Mouse (Mus musculus) liver, adult 2 months (tissue): ENCODE measurements around the gene Cc2d2a. TPM values are rescaled to one million over a fixed set of nuclear protein-coding genes. Genes with fewer than 3 reads are reported as not detected.

Experiments
- DNase-seq: peaks from one replicate; pipeline ENCODE4 v3.0.0-alpha.2; 2011; ENCODE audit warnings: low read depth, low spot score; ENCODE audit errors: extremely low read depth
- H3K27ac ChIP-seq: fragments of 200-500 bp; replicated peaks from 2 replicates; pipeline ENCODE4 v1.5.1; 2012; ENCODE audit warnings: low read depth, mild to moderate bottlenecking, control low read depth, inconsistent platforms, low read length; ENCODE audit not compliant: insufficient read depth
- H3K27me3 ChIP-seq: fragments of 200-500 bp; 2 replicates; pipeline ENCODE4 v1.6.1; 2012; ENCODE audit warnings: mild to moderate bottlenecking, moderate library complexity, low read length, inconsistent platforms; ENCODE audit not compliant: control insufficient read depth, insufficient read depth
- H3K36me3 ChIP-seq: fragments of 200-500 bp; 2 replicates; pipeline ENCODE4 v1.6.1; 2012; ENCODE audit warnings: low read length, inconsistent platforms; ENCODE audit not compliant: control insufficient read depth, insufficient read depth
- H3K4me1 ChIP-seq: fragments of 200-500 bp; 2 replicates; pipeline ENCODE4 v1.6.1; 2011; ENCODE audit warnings: low read length; ENCODE audit not compliant: control insufficient read depth, insufficient read depth
- H3K4me3 ChIP-seq: fragments of 200-500 bp; 2 replicates; pipeline ENCODE4 v1.5.1; 2011; ENCODE audit warnings: low read depth, mild to moderate bottlenecking, control low read depth, low read length, moderate library complexity; ENCODE audit not compliant: insufficient read depth
- H3K79me2 ChIP-seq: fragments of 200-500 bp; 2 replicates; pipeline ENCODE4 v1.6.1; 2012; ENCODE audit warnings: inconsistent platforms, mild to moderate bottlenecking, low read length, moderate library complexity; ENCODE audit not compliant: control insufficient read depth, insufficient read depth
- H3K9ac ChIP-seq: fragments of 200-500 bp; 2 replicates; pipeline ENCODE4 v1.6.1; 2012; ENCODE audit warnings: low read depth, mild to moderate bottlenecking, control low read depth, inconsistent platforms, low read length
- CTCF ChIP-seq: fragments of 200-500 bp; IDR thresholded peaks from 2 replicates; pipeline ENCODE4 v1.5.1; 2011; ENCODE audit warnings: low read depth, low read length, control low read depth
- POLR2A ChIP-seq: fragments of 200-500 bp; IDR thresholded peaks from 2 replicates; pipeline ENCODE4 v1.6.1; 2011; ENCODE audit warnings: low read length, control low read depth; ENCODE audit not compliant: insufficient read depth; ENCODE audit errors: extremely low read depth
- WGBS: fragments of 180-500 bp; shearing (Covaris S2); methylation state at CpG from one replicate; pipeline ENCODE4 v1.1.7; 2018; 5-methylcytosine and 5-hydroxymethylcytosine counted together
- polyA plus RNA-seq: library from polyadenylated mRNA; depleted of rRNA; stranded (reverse); fragments of >200 nt; gene quantifications from 2 replicates; pipeline ENCODE4 v1.2.3, GENCODE M21; 2012
- total RNA-seq: library from RNA; depleted of rRNA; stranded (reverse); fragments of >200 nt; gene quantifications from 2 replicates; pipeline ENCODE4 v1.2.3, GENCODE M21; 2014

Cc2d2a gene
- total and polyA plus RNA-seq, 2 experiments: 0.93 to 3.1 TPM

DNA sequence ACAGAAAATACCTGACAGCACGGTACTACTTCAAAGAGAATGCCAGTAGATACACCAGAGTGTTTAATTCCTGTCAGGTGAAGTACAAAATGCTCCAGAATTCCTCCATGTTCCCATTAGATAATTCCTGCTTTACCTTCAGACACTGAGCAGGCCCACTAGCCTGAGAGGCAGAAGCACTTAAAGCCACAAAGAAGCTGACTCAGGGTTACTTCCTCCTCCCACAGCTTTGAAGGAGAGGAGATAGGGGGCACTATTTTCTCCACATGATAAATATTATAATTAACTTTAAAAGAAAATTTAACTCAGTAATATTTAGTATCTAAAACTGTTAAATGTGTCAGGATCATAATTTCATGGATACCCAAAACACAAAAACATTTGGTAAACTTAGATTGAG lies 82.0 kb downstream of the Cc2d2a start:
- Histone ChIP-seq H3K4me3 (no peak overlapping the region), H3K27ac (no peak overlapping the region), H3K4me1 (no peaks in the 10 kb centered on the region), H3K9ac (no peak overlapping the region), H3K79me2 (no peaks in the 10 kb centered on the region), H3K36me3 (peaks cover 8% of the 10 kb centered on the region), H3K27me3 (no peaks in the 10 kb centered on the region)
- WGBS: 98% methylated on average over 1 of the region's 1 CpGs
- TF ChIP-seq POLR2A: no peak
- no peak for TF ChIP-seq CTCF
- DNase-seq: no peak

DNA sequence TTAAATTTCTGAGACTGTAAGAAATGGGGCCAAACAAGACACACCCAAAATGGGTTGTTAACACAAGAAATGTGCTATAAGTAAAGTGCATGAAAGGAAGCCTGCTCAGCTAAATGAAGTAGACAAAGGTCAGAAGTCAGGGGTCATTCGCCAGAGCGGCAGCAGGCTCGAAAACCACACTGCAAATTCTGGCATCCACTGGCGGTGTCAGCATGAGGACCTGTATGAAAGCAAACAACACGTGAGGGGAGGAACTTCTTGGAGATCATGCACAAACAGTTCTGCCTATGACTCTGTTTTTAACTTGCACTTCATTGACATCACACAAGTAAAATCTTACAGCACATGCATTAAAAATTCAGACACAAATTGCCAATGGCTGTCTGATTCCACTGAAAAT lies 83.0 kb downstream of the Cc2d2a start:
- H3K36me3 ChIP-seq: peaks cover 11% of the 10 kb centered on the region
- no peaks in the 10 kb centered on the region for H3K79me2 ChIP-seq
- no peak overlapping the region for H3K27ac ChIP-seq
- H3K4me1 ChIP-seq: no peaks in the 10 kb centered on the region
- H3K4me3 ChIP-seq: no peak overlapping the region
- H3K9ac ChIP-seq: no peak overlapping the region
- TF ChIP-seq POLR2A (no peak), CTCF (no peak)
- peak; percentile 64 for DNase-seq
- 21% methylated on average over 5 of the region's 5 CpGs for WGBS
- no peaks in the 10 kb centered on the region for H3K27me3 ChIP-seq

- H3K4me1 ChIP-seq: no peaks in the 10 kb centered on the region
- WGBS: 53% methylated on average over 4 of the region's 4 CpGs
- H3K4me3 ChIP-seq: no peak overlapping the region
- no peaks in the 10 kb centered on the region for H3K27me3 ChIP-seq
- H3K9ac ChIP-seq: no peak overlapping the region
- no peak for DNase-seq
- H3K79me2 ChIP-seq: no peaks in the 10 kb centered on the region
- TF ChIP-seq CTCF: no peak
- TF ChIP-seq POLR2A: no peak
- no peak overlapping the region for H3K27ac ChIP-seq
- H3K36me3 ChIP-seq: peaks cover 8% of the 10 kb centered on the region
These were observed 85.9 kb downstream of the Cc2d2a start for GRCm38 (mm10) chr5:43748039-43748438.

DNA sequence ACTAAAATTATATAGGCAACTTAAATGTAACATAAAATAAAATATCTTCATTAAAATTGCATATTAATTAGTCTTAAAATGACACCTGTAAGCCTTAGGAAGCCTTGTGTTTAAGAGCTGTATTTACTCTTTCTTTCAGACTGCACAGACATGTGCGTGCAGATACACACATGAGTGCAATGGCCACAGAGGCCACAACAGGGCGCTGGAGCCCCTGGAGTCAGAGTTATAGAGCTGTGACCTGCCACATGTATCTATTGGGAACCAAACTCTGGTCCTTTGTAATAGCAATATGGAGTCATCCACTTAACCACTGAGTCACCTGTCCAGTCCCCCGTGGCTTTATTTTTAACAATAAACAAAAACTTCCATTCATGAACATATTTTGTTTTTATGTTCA lies 86.9 kb downstream of the Cc2d2a start:
- no peaks in the 10 kb centered on the region for H3K27me3 ChIP-seq
- no peaks in the 10 kb centered on the region for H3K79me2 ChIP-seq
- WGBS: 92% methylated on average over 3 of the region's 3 CpGs
- 0 out of 2 replicates have a peak, but pooled peaks have one; percentile 18 for TF ChIP-seq CTCF
- TF ChIP-seq POLR2A: no peak
- no peak for DNase-seq
- H3K27ac ChIP-seq: no peak overlapping the region
- peaks cover 6% of the 10 kb centered on the region for H3K36me3 ChIP-seq
- no peak overlapping the region for H3K9ac ChIP-seq
- H3K4me3 ChIP-seq: no peak overlapping the region
- no peaks in the 10 kb centered on the region for H3K4me1 ChIP-seq

DNA sequence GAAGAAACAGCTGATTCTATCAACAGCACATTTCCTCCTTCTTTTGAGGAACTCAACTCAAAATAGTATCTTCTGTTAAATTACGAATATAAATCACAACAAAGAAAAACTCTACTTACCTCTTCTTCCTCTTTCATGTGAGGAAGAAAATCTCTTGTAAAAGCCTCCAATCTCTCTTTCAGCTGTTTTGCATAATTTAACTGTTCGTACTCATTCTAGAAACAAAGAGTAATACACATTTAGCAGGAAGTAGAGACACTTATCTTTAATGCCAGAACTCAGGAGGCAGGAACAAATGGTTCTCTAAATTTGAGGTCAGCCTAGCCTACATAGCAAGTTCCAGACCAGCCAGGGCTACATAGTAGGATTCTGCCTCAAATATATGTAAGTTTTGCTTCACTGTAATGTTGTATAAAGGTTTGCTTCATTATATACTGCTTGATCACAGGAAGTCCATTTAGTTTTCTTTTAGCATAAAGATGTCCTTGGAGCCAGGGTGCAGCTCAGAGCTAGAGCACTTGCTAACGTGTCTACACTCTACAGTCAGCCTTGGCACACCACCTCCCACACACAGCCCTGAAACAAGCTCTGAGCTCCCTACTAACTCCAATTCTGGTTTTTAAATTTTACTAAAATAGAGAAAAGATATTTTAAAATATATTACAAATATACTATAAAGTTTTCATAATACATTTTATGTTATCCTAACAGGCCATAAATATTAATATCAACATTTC lies 108.6 kb downstream of the Cc2d2a start:
- 86% methylated on average over 3 of the region's 3 CpGs for WGBS
- H3K79me2 ChIP-seq: no peaks in the 10 kb centered on the region; the same call in 1 of the 2 replicates

DNA sequence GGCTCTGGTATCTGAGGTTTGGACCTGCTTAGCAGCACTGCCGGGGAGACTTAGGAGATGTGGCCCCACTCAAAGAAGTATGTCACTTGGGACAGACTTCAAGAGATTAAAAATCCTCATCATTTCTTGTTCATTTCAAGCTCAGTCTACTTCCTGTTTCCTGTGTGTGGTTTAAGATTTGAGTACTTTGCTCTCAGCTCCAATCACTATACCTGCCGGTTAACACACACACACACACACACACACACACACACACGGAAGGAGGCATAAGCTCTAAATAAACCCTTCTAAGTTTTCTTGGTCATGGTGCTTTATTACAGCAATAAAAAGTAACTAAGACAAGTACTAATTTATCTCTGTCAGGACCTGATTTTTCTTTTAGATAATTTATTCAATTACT lies 109.4 kb downstream of the Cc2d2a start:
- peaks cover 12% of the 10 kb centered on the region for H3K36me3 ChIP-seq
- no peak for DNase-seq

More for the DNA sequence above, 108.6 kb downstream of the Cc2d2a start:
- Histone ChIP-seq H3K27me3 (no peaks in the 10 kb centered on the region), H3K36me3 (peaks cover 12% of the 10 kb centered on the region), H3K4me3 (no peak overlapping the region), H3K27ac (no peak overlapping the region), H3K4me1 (no peaks in the 10 kb centered on the region; the same call in 1 of the 2 replicates), H3K9ac (no peak overlapping the region)
- TF ChIP-seq CTCF (no peak), POLR2A (no peak)
- DNase-seq: no peak

More for the DNA sequence above, 109.4 kb downstream of the Cc2d2a start:
- 89% methylated on average over 3 of the region's 3 CpGs for WGBS
- TF ChIP-seq POLR2A (no peak), CTCF (no peak)
- no peak overlapping the region for H3K9ac ChIP-seq
- no peaks in the 10 kb centered on the region; the same call in 1 of the 2 replicates for H3K4me1 ChIP-seq
- no peak overlapping the region for H3K4me3 ChIP-seq
- H3K79me2 ChIP-seq: no peaks in the 10 kb centered on the region; the same call in 1 of the 2 replicates
- H3K27me3 ChIP-seq: no peaks in the 10 kb centered on the region
- no peak overlapping the region for H3K27ac ChIP-seq
